Mouse (Mus musculus) lung, adult 2 months (tissue): ENCODE measurements around the gene Myo9b.

Experiments used
- CTCF ChIP-seq: fragments of 200-500 bp; IDR thresholded peaks from 2 replicates; pipeline ENCODE4 v1.5.1; 2011; ENCODE audit warnings: mild to moderate bottlenecking, low read length, control low read depth; ENCODE audit not compliant: insufficient read depth
- POLR2A ChIP-seq: fragments of 200-500 bp; IDR thresholded peaks from 2 replicates; pipeline ENCODE4 v1.6.1; 2011; ENCODE audit warnings: low read depth, mild to moderate bottlenecking, control low read depth, low read length, borderline replicate concordance; ENCODE audit errors: extremely low read depth

- no peak for TF ChIP-seq CTCF
- TF ChIP-seq POLR2A, result no peak
Observed at GRCm38 (mm10) chr8:71316486-71317031, 44.0 kb downstream of the Myo9b start.
